Mouse (Mus musculus) testis, adult 2 months (tissue): Measurements from ENCODE around the gene Snx29. TPM values are rescaled to one million over a fixed set of nuclear protein-coding genes. Genes with fewer than 3 reads are reported as not detected.

Experiments used
- H3K27ac ChIP-seq: fragments of 200-500 bp; 2 replicates; pipeline ENCODE4 v1.5.1; 2012; ENCODE audit warnings: low read depth, low read length; ENCODE audit not compliant: control insufficient read depth, insufficient read depth
- H3K27me3 ChIP-seq: fragments of 200-500 bp; 2 replicates; pipeline ENCODE4 v1.6.1; 2012; ENCODE audit warnings: mild to moderate bottlenecking, low read length, moderate library complexity; ENCODE audit not compliant: control insufficient read depth, insufficient read depth
- H3K36me3 ChIP-seq: fragments of 200-500 bp; 2 replicates; pipeline ENCODE4 v1.6.1; 2012; ENCODE audit warnings: mild to moderate bottlenecking, low read length; ENCODE audit not compliant: control insufficient read depth, insufficient read depth
- H3K4me1 ChIP-seq: fragments of 200-500 bp; 2 replicates; pipeline ENCODE4 v1.6.1; 2012; ENCODE audit warnings: low read length; ENCODE audit not compliant: control insufficient read depth, insufficient read depth
- H3K4me3 ChIP-seq: fragments of 200-500 bp; 2 replicates; pipeline ENCODE4 v1.5.1; 2012; ENCODE audit warnings: low read depth, mild to moderate bottlenecking, low read length, moderate library complexity, mixed read lengths; ENCODE audit not compliant: control insufficient read depth
- CTCF ChIP-seq: fragments of 200-500 bp; IDR thresholded peaks from 2 replicates; pipeline ENCODE4 v1.5.1; 2012; ENCODE audit warnings: low read depth, mild to moderate bottlenecking, inconsistent platforms, low read length, moderate library complexity; ENCODE audit not compliant: control insufficient read depth, insufficient read depth, insufficient replicate concordance
- POLR2A ChIP-seq: fragments of 200-500 bp; IDR thresholded peaks from 2 replicates; pipeline ENCODE4 v1.6.1; 2012; ENCODE audit warnings: low read depth, mild to moderate bottlenecking, inconsistent platforms, low read length, moderate library complexity; ENCODE audit not compliant: control insufficient read depth
- polyA plus RNA-seq: library from polyadenylated mRNA; depleted of rRNA; stranded (reverse); fragments of >200 nt; gene quantifications from 2 replicates; pipeline ENCODE4 v1.2.3, GENCODE M21; 2012

The Snx29 gene
- polyA plus RNA-seq, 1 experiment: 6.1 TPM

DNA sequence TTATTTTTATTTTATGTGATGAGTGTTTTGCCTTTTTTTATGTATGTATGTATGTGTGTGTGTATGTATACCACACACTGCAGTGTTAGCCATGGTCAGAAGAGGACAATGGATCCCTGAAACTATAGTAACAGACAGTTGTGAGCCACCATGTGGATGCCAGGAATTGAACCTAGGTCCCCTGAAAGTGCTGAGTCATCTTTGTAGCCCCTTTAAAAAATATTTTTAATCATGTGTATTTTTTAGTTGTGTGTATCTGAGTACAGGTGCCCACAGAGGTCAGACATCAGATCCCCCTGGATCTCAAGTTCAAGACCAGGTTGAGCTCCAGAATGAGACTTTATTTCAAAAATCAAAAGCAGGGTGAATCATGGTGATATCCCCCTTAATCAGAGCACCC, 19.0 kb upstream of the Snx29 start:
- Histone ChIP-seq H3K36me3 (no peaks in the 10 kb centered on the region), H3K4me1 (no peaks in the 10 kb centered on the region), H3K27ac (no peak overlapping the region), H3K27me3 (no peaks in the 10 kb centered on the region), H3K4me3 (no peak overlapping the region)
- TF ChIP-seq CTCF (no peak), POLR2A (no peak)

DNA sequence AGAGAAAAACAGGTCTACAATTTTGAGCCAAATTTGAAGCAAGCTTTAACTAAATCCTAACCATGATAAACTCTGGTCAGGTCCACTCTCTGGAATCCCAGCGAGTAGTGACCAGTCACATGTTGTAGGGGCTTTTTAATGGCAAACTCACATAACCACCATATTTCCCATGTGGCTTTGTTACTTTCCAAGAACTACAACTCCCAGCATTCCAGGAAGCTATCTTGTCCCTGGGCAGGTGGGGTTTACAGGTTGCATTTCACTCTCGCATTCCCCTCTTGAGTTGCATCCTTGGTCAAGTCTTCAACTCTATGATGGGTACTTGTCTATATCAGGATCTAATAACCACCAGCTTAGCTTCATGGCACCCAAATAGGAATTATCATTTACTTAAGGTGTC, 17.2 kb upstream of the Snx29 start:
- Histone ChIP-seq H3K4me1 (no peaks in the 10 kb centered on the region), H3K36me3 (no peaks in the 10 kb centered on the region), H3K4me3 (no peak overlapping the region), H3K27ac (no peak overlapping the region), H3K27me3 (no peaks in the 10 kb centered on the region)
- no peak for TF ChIP-seq POLR2A
- no peak for TF ChIP-seq CTCF

DNA sequence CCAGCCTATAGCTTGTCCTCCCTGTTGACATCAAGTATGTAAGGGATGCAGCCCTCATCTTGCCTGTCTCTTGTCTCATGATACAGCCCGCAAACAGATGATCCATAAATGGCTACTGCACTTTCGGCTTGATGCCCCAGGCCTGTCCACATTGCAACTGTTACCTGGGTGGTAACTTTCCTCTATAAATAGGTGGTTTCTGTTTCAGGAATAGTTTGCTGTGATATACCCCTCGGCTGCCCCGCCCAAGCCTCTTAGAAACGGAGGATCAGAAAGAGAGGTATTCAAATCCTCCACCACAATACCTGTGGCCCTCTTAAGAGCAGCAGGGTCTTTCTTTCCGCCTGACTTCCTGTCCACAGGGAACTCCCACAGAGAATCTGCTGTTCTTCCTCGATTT, 9.2 kb upstream of the Snx29 start, which contains the start of gene Tnfrsf17:
Gene Tnfrsf17, plus strand, starts transcription at position 301 of the 400 bp plus-strand sequence.
- H3K4me1 ChIP-seq: no peaks in the 10 kb centered on the region
- H3K4me3 ChIP-seq: no peak within 1 kb of the TSS
- H3K27me3 ChIP-seq: no peaks in the 10 kb centered on the region
- no peaks in the 10 kb centered on the region for H3K36me3 ChIP-seq
- TF ChIP-seq POLR2A (no peak), CTCF (no peak)
- no peak within 1 kb of the TSS for H3K27ac ChIP-seq

DNA sequence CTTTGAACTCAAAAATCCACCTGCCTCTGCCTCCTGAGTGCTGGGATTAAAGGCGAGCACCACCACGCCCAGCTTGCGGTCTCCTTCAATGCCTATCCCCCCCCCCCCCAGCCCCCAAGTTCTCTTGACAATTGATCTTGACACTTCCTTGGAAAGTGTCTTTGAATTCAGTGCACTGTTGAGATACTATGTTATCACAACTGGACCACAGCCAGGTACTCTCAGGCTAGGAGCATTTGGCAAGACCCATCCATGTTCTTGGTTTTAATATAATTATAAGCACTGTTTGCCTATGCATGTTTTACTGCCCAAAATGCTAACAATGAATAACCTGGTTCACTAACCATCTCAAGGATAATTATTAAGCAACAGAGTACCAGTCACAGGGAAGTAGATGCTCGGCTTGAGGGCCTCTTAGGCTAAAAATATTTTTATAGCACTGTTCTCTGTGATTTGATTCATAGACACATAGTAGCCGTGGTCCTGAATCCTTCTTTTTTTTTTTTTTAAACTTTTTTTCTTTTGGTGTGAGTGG, 6.9 kb upstream of the Snx29 start:
- H3K27me3 ChIP-seq: no peaks in the 10 kb centered on the region
- no peaks in the 10 kb centered on the region for H3K36me3 ChIP-seq
- no peak overlapping the region for H3K4me3 ChIP-seq
- no peaks in the 10 kb centered on the region for H3K4me1 ChIP-seq
- no peak overlapping the region for H3K27ac ChIP-seq
- TF ChIP-seq POLR2A: no peak
- TF ChIP-seq CTCF: no peak

DNA sequence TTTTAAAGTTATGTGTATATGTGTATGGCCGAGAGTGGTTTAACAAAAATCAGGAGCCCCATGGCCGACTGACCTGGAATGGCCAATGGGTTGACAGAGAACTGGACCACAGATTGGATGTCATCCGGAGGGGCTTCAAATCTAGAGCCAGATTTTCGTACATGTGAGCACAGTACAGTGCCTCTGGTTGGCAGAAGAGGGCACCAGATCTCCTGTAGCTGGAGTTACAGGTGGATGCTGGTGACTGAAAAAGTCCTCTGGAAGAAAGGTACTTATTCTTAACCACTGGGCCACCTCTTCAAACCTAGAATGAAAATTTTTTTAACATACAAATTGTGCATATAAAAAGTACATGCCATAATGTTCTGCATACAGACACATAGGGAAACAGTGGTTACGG, 6.0 kb upstream of the Snx29 start:
- Histone ChIP-seq H3K36me3 (no peaks in the 10 kb centered on the region), H3K27ac (no peak overlapping the region), H3K4me1 (no peaks in the 10 kb centered on the region), H3K27me3 (no peaks in the 10 kb centered on the region), H3K4me3 (no peak overlapping the region)
- TF ChIP-seq POLR2A (no peak), CTCF (no peak)

DNA sequence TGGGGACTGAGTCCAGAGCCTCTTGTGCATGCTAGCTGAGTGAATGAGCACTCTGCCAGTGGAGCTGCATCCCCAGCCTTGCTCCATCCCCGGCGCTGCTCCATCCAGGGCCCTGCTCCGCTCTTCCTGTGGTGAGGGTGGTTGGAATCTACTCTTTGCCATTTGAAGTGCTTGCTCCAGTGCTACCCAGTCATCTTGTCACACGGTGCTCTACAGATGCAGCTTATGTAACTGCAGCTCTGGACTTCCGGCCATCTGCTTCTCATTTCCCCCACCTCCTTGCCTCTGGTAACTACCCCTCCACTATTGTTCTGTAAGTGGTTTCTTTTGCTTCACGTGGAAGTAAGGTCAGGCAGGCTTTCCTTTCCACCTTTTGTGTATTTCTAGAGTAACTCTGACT, 5.4 kb upstream of the Snx29 start:
- no peaks in the 10 kb centered on the region for H3K36me3 ChIP-seq
- no peaks in the 10 kb centered on the region; the same call in 1 of the 2 replicates for H3K4me1 ChIP-seq
- no peak overlapping the region for H3K4me3 ChIP-seq
- no peak overlapping the region for H3K27ac ChIP-seq
- H3K27me3 ChIP-seq: no peaks in the 10 kb centered on the region
- no peak for TF ChIP-seq CTCF
- no peak for TF ChIP-seq POLR2A

DNA sequence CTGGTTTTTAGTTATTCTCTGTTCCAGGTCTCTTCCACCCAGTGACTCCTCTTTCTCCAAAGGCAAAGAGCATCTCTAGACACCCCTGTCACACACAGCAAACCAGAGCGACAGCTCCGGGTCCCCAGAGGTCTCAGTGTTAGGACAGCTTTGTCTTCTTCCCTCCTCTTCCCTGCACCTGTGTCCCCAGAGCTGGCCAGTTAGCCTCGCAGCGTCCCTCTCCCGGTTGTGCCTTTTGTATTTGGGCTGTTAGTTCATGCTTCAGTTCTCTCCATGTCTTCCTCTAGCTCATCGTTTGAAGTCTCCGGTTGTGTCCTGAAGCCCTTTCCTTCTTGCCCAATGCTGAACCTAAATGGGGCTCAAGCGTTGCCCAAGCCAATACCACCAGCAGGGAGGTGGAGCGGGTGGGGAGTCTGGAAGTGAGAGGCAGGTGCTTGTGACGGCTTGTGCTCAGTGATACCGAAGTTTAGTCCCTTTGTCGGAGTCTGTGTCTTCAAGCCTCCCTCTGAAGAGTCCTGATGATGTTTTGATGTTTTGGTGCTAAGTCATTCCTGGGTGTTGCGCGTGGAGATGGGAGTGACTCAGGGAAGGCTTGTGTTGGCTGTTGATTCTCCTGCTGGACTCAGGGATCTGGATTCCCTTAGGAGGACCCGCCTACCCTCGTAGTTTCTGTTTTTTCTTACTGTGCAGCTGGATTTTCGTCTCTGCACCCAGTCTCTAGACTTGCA, 780 bp downstream of the Snx29 start:
- no peaks in the 10 kb centered on the region for H3K36me3 ChIP-seq
- no peaks in the 10 kb centered on the region for H3K27me3 ChIP-seq
- no peak for TF ChIP-seq CTCF
- no peak for TF ChIP-seq POLR2A
- peaks cover 5% of the 10 kb centered on the region for H3K4me1 ChIP-seq
- peak overlapping the region; percentile 99 for H3K4me3 ChIP-seq
- H3K27ac ChIP-seq: peak overlapping the region; percentile 3; the same call in 1 of the 2 replicates
